Mouse (Mus musculus): ENCODE measurements at regions not wholly inside any gene's neighbourhood (a gene's known extent, or its start where the extent isn't known, plus 50 kb on each side); places are given as distances from the start of the nearest gene placed in this dataset.

- no peak for DNase-seq (ENCODE audit: low spot score)
Measured at GRCm38 (mm10) chr15:87097206-87097605, 446.9 kb upstream of the Fam19a5 start.

DNA sequence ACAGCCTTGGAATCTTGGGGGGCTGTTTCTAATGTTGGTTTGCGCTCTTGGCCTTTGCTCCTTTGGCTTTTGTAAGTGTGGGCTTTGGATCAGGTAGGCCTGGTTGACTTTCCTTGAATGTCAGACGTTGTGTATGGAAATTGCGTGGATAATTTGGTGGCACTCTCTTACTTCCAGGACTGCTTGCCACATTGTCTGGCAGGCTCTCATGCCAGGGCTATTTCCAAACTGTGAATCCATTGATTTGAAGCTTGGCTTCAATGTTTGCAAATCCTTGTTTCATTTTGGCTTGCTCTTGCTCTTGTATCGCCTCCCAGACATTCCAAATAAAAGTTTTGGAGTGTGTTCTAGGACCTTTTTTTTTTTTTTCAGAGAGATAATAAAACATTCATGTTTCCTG lies 443.0 kb upstream of the Fam19a5 start:
- no peak for DNase-seq (ENCODE audit: low spot score)

GRCm38 (mm10) chr15:87102211-87102610 lies 441.9 kb upstream of the Fam19a5 start:
- DNase-seq (ENCODE audit: low spot score): no peak

GRCm38 (mm10) chr15:87105951-87106350 lies 438.1 kb upstream of the Fam19a5 start:
- DNase-seq (ENCODE audit: low spot score): no peak

DNA sequence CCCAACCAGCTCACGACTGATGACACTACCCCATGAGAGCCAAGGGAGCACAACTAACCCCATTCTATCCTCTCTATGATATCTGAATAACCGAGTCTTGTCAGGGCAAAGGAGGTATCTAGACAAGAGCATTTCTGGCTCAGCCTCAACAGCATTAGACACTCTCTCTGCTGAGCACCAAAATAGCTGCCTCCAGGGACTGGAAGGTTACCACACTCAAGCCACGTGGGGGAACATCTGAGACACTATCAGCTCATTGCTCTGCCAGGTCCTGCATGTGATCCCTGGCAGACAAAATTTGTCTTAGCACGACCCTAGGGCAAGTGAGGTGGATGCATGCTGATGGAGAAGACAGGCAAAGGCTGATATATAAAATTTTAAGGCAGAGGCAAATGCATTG lies 436.4 kb upstream of the Fam19a5 start:
- DNase-seq (ENCODE audit: low spot score): no peak

DNA sequence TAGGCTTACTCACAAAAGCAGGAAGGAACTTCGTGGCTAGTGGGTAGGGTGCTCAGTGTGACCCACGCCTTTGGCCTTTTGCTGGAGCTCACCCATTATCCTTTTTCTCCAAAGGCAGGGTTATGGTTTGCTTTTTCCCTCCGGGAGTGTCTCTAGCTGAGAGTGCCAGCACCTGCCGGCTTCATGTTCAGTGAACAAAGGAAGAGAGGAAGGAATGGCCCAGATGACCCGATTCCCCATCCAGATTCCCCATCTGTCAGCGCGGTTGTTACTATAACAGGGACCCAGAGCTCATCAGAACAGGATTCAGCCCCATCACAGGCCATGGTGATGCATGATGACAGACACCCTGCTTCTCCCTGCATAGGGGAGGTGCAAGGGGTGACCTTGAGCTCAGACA lies 435.7 kb upstream of the Fam19a5 start:
- DNase-seq (ENCODE audit: low spot score): no peak

DNA sequence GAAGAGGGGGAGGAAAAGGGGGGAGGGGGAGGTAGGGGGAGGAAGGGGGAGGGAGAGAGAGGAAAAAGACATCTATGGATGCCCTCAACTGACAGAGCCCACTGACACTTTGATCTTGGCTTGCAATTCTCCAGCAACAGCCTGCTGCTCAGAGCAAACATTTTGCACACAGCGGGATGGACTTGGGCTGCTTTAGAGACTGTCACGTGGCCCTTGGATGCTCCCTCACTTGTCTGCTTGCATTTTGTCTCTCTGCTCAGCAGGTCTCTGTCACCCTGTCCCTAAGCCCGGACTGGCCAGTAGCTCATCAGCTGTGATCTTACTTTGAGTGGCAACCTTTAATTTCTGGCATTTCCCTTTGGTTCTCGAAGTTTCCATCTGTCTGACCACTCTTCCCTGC lies 421.4 kb upstream of the Fam19a5 start:
- no peak for DNase-seq (ENCODE audit: low spot score)

GRCm38 (mm10) chr15:87125427-87126148 lies 418.5 kb upstream of the Fam19a5 start:
- no peak for DNase-seq (ENCODE audit: low spot score)

- no peak for DNase-seq (ENCODE audit: low spot score)
Measured at GRCm38 (mm10) chr15:87138870-87139269, 405.2 kb upstream of the Fam19a5 start.

DNA sequence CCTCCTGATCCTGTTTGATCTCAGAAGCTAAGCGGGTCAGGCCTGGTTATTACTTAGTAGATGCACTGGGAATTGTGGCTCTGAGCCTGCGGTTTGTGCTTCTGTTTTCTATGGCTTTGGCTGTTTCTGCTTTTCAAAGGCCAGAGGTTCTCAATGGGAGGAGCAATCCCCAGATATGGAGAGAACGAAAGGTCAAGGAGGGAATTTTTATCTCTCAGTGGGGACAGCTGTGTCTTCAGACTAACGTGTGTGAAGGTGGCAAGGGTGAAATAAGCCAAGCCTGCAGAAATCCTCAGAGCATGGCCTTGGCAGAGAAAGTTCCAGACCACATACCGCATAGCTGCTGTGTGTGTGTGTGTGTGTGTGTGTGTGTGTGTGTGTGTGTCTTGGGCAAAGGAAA lies 375.0 kb upstream of the Fam19a5 start:
- DNase-seq (ENCODE audit: low spot score): no peak

DNA sequence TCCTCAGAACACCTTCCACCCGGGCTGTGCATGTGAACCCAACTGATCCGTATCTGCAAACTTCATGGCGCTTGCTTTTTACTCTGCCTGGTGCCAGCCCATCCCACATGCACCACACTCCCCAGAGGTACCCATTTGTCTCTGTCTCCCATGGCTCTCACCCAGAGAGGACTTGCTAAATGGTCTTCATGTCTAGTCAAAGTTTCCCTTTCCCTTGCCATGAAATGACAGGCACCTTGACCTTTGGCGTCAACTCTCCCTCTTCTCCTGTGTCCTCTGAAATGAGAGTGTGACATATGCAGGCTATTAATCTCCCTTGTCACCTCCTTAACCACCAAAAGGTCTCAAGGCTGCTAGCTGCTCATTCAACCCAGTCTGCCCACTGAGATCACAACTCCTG lies 373.2 kb upstream of the Fam19a5 start:
- no peak for DNase-seq (ENCODE audit: low spot score)

DNA sequence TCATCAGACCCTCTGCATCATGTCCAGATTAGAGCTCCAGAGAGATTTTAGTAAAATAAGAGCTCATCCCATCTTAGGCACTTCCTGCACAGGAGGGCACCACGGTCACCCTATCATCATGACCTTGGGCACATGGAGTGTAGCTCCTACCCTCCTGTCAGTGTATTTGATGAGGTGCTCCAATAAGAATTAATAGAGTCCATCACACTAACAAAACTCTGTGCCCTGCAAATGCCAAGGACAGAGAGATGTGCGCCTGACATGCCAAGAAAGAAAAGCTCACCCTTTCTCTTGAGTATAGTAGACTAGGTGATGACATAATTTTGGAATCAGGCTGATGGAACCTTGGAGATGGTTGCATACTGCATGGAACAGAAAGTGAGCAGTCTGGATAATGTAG lies 371.0 kb upstream of the Fam19a5 start:
- no peak for DNase-seq (ENCODE audit: low spot score)

DNA sequence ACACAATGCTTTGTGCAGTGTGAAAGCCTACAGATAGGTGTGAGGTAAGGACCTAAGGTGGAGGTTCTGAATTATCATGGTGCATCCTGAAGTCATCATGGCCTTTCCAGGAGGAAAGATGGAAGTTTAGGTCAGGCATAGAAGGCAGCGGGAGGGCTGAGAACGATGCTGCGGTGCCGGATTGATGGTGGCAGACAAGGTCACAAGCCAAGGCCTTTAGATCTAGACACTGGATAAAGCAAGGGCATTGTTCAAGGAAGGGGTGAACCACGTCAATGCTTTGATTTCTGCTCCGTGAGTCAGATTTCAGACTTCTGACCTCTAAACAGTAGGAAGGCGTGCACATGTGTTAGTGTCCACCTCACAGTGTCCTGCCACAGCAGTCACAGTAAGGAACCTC lies 365.5 kb upstream of the Fam19a5 start:
- no peak for DNase-seq (ENCODE audit: low spot score)

GRCm38 (mm10) chr15:87180836-87181235 lies 363.3 kb upstream of the Fam19a5 start:
- DNase-seq (ENCODE audit: low spot score): no peak

GRCm38 (mm10) chr15:87184248-87184647 lies 359.9 kb upstream of the Fam19a5 start:
- DNase-seq (ENCODE audit: low spot score): no peak

GRCm38 (mm10) chr15:87188816-87189455 lies 355.2 kb upstream of the Fam19a5 start:
- DNase-seq (ENCODE audit: low spot score): no peak

GRCm38 (mm10) chr15:87191901-87192300 lies 352.2 kb upstream of the Fam19a5 start:
- no peak for DNase-seq (ENCODE audit: low spot score)

DNA sequence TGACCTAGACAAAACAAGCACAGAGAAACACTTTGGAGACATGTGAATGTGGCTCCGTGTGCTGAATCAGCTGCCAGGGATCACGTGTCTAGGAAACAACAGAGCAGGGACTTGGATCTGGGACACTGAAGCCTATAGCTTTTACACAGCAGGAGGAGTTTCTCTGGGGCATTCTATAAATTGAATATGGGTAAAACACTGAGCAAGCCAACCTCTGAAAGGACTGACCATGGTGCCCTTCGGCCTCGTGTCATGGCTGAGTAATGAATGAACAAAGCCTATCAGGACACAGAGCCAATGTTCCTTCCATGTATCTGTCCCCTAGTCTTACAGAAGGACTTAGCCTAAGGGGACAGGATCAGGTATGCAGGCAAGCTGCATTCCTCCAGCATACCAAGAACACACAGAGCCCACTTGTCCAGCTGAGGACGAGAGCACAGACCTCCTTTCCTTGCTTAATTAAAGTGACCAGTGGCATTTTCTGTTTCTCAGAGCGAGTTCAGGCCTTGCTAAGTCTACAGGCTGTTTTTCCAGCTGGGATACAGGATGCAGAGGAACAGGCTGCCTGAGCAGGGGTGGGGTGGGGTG lies 347.7 kb upstream of the Fam19a5 start:
- DNase-seq (ENCODE audit: low spot score): no peak

DNA sequence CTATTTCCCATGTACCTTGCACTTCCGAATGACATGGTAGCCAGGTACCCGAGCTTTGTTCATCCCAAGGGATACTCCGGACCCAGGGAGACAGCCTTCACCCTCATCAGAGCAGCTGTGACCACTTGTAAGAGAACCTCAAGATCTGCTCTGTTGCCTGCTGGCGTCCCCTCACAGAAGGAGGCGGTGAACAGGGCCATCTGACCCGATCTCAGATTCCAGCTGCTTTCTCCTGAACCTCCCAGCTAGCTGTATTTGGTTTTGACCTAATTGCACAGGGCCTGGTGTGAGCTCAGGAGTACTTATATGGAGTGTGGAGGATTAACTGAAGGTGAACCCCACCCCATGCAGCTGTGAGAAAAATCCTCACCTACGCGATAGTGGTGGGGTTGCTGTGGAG lies 344.5 kb upstream of the Fam19a5 start:
- DNase-seq (ENCODE audit: low spot score): no peak

GRCm38 (mm10) chr15:87200282-87201048 lies 343.6 kb upstream of the Fam19a5 start:
- no peak for DNase-seq (ENCODE audit: low spot score)

DNA sequence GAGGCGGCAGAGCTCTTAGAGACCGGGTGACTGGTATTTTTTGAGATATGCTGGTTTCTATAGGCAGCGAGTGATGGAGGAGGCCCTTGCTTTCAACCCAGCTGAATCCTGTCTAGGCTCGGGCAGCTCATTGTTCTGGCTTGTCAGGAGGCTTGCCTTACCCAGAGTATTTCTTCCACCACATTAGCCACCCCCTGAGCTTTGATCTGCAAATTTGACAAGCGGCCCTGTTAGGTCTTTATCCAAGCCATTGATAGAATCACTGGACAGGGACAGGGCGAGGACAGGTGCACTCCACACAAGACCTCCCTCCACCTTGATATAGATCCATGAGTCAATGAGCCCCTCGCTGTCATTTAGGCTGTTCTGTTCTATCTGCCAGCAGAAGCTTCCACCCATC lies 343.0 kb upstream of the Fam19a5 start:
- no peak for DNase-seq (ENCODE audit: low spot score)

DNA sequence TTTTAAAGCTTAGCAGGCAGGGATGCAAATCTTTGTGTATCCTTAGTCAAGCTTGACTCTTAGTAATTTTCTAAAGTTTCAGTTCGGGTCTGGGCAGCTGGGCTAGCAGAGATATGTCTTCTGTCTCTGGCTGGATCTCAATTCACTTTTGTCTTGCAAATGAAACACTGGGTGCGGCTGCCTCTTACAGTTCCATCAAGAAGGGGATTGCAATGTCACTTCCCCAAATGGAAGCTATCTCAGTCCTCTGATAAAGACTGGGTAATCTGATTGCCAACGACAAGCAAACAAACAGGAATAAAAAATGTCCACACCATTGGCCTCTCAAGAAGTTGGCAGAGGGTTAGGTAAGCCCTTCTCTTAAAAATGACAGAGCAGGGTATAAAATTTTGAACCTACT lies 314.1 kb upstream of the Fam19a5 start:
- no peak for DNase-seq (ENCODE audit: low spot score)

- DNase-seq (ENCODE audit: low spot score): no peak
Measured at GRCm38 (mm10) chr15:87236096-87236495, 308.0 kb upstream of the Fam19a5 start.
